Mouse (Mus musculus) frontal cortex, postnatal 14 days (tissue): ENCODE results near the gene Nhej1.

ENCODE experiments used
- DNase-seq, 2 experiments: peaks; one replicate each; pipeline ENCODE4 v3.0.0; 2022; ENCODE audit warnings: low spot score in 2 of 2

Gene Nhej1

DNA sequence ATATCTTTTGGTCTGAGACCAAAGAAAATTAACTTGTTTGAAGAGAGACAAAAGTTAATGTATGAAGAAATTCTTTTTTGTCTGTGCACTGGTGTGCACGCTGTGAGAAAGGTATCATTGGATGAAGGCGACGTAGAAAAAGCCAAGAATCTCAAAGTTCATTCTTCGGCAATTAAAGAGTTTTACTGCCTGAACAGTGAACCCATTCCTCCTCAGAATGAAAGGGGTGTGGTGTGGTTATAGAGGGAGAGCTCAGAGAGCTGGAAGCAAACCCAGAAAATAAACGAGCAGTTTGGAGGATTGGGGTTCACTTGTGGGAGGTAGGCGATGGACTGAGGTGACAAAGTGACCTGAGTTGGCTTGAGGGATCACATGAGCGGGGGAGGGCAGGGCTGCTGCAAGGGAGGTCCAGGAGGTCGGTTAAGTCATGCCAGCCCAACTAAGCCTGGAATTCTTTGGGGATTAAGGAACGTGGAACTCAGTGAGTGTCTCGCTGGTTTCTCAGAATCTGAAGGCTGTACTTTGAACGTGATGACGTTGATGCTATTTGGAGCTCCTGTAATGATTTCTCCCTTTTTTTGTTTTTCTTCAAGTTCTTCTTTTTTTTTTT lies 188.7 kb downstream of the Nhej1 start:
- DNase-seq, result no peak

DNA sequence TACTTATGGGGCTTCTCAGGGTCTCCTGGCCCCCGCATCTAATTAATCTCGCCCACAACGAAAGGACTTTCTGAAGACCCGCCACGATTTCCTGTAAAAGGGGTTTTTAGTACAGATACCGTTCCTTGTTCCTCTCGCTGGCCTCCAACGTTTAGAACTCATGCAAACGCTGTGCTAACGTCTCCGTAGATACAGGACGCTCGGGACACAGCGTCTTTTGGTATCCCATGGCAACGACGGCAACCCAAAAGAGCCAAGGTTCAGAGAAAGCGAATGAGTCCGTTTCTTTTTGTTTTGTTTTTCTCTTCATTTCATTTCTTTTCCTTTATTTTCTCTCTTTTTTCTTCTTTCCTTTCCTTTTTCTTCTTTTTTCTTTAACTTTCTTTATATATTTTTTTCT lies 189.6 kb downstream of the Nhej1 start, which contains the start of gene Cfap65:
Gene Cfap65 (minus strand): TSS at position 198 of the 400 bp plus-strand sequence.
- DNase-seq, result peak in 1 of 2 experiments; percentile 52

DNA sequence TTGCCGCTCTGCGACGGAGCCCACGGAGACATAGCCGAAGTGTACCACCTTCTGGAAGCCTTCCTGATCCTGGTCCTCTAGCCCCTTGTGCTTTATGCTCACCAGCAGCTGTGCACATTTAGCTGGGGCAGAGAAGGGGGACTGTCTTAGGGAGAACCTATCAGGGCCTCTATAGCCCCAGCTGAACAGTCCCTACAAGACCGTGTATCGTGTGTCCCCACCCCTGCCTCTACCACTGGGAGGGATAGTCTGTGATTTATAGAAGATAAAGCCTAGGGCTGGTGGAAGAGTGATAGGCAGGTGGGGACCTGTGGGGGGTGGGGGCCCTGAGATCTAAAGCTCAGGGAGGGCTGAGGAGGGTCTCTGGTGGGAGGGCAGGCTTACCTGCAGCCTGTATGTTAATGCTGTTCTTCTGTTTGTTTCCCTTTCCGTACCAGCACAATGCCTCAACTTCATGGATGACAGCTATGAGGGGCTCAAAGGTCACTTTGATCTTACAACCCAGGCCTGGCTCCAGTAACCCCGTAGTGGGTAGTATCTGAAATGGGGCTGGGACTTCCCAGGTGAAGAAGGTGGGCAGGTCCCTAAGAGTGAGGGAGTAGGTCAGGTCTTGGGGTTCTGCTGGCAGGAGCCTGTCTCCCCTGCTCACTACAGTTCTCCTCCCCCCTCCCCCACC lies 197.2 kb downstream of the Nhej1 start:
- DNase-seq, result no peak

DNA sequence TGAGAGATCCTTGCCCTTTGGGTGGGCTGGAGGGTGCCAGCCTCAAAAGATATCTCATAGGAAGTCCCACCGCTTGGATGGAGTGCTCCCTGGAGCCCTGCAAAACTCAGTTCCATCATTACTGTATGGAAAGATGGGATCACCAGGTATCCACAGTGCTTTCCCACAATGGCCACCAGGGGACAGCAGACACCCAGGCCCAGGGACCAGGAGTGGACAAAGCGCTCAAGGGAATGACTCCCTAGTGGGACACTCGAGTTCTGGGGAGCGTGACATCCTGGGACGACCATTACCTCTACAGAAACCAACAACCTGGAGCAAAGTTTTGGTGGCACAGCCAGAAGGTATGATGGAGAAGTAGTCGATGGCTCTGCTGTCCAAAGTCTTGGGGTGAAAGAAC lies 198.3 kb downstream of the Nhej1 start:
- DNase-seq, result peak in 1 of 2 experiments; percentile 17

DNA sequence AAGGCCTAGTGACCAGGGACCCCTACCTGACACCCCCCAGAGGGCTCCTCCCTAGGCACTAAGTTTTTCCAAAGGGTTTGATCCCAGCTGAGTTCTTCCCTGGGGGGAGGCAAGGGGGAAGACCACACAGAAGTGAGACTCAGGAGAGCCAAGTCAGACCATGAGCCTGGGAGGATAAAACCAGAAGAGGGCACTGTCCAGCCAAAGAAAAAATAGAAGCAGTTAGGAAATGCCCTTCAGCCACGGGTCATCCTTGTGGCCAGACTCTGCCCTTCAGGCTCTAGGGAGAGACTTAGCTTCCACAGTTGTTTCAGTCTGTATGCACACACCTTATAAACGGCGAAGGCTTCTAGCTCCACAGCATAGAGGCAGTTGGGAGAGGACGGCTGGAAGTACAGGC lies 200.5 kb downstream of the Nhej1 start:
- DNase-seq, result no peak
